Mouse (Mus musculus): Measurements from ENCODE around the gene Sapcd2. TPM values are rescaled to one million over a fixed set of nuclear protein-coding genes. Genes with fewer than 3 reads are reported as not detected.
"Not testable (repeated sequence)": the region's sequence is repeated elsewhere in the genome, so short reads cannot be mapped to it uniquely, and the experiment has no call there.

Sapcd2 gene
- total and polyA plus RNA-seq, 2 experiments from 2014 or later = 12.7 to 13.2 TPM

GRCm38 (mm10) chr2:25400764-25401163, 28.6 kb downstream of the Sapcd2 start:
- WGBS = 5% methylated on average over 17 of the region's 17 CpGs

GRCm38 (mm10) chr2:25402377-25402971, 30.4 kb downstream of the Sapcd2 start:
- H3K4me2 ChIP-seq (ENCODE audit: low read depth) = peak overlapping the region; percentile 66
- peak overlapping the region; percentile 97 for H3K27ac ChIP-seq (ENCODE audit: low read depth, low read length)
- TF ChIP-seq CTCF (IDR thresholded peaks at IDR 0.05; ENCODE audit: low read depth) = peak; percentile 86
- H3K9ac ChIP-seq = peak overlapping the region; percentile 100
- WGBS = 1% methylated on average over 13 of the region's 13 CpGs
- DNase-seq (peak; percentile 92), ATAC-seq (peak; percentile 44)
- H3K4me3 ChIP-seq (ENCODE audit: low read depth, low read length) = peak overlapping the region; percentile 97
- peaks cover 5% of the 10 kb centered on the region; the same call in 1 of the 2 replicates for H3K36me3 ChIP-seq (ENCODE audit: insufficient read depth)
- peaks cover 12% of the 10 kb centered on the region; the same call in 1 of the 2 replicates for H3K4me1 ChIP-seq (ENCODE audit: insufficient read depth)
- H3K9me3 ChIP-seq (ENCODE audit: low read length) = no peaks in the 10 kb centered on the region
- no peaks in the 10 kb centered on the region for H3K27me3 ChIP-seq (ENCODE audit: insufficient read depth, low read length)

More at GRCm38 (mm10) chr2:25400764-25401163, 28.6 kb downstream of the Sapcd2 start:
- TF ChIP-seq CTCF (IDR thresholded peaks at IDR 0.05; ENCODE audit: low read depth) = peak; percentile 80
- DNase-seq (peak; percentile 78), ATAC-seq (no peak)
- peak overlapping the region; percentile 37 for H3K4me3 ChIP-seq (ENCODE audit: low read depth, low read length)
- peaks cover 10% of the 10 kb centered on the region for H3K27me3 ChIP-seq (ENCODE audit: insufficient read depth, low read length)
- H3K36me3 ChIP-seq (ENCODE audit: insufficient read depth) = no peaks in the 10 kb centered on the region
- H3K9ac ChIP-seq = peak overlapping the region; percentile 58
- H3K27ac ChIP-seq (ENCODE audit: low read depth, low read length) = no peak overlapping the region
- H3K9me3 ChIP-seq (ENCODE audit: low read length) = no peaks in the 10 kb centered on the region
- peaks cover 14% of the 10 kb centered on the region; the same call in 1 of the 2 replicates for H3K4me1 ChIP-seq (ENCODE audit: insufficient read depth)
- H3K4me2 ChIP-seq (ENCODE audit: low read depth) = peak overlapping the region; percentile 74

- DNase-seq (peak; percentile 94), ATAC-seq (peak; percentile 89)
- H3K4me2 ChIP-seq (ENCODE audit: low read depth) = peak overlapping the region; percentile 66
- H3K4me3 ChIP-seq (ENCODE audit: low read depth, low read length) = peak overlapping the region; percentile 97
- 4% methylated on average over 53 of the region's 54 CpGs for WGBS
- H3K27me3 ChIP-seq (ENCODE audit: insufficient read depth, low read length) = no peaks in the 10 kb centered on the region
- no peaks in the 10 kb centered on the region for H3K9me3 ChIP-seq (ENCODE audit: low read length)
- peak overlapping the region; percentile 97 for H3K27ac ChIP-seq (ENCODE audit: low read depth, low read length)
- H3K9ac ChIP-seq = peak overlapping the region; percentile 100
- peaks cover 12% of the 10 kb centered on the region; the same call in 1 of the 2 replicates for H3K4me1 ChIP-seq (ENCODE audit: insufficient read depth)
- H3K36me3 ChIP-seq (ENCODE audit: insufficient read depth) = peaks cover 11% of the 10 kb centered on the region
- TF ChIP-seq CTCF (IDR thresholded peaks at IDR 0.05; ENCODE audit: low read depth) = no peak
These were observed 31.0 kb downstream of the Sapcd2 start for GRCm38 (mm10) chr2:25402972-25403601.

- Histone ChIP-seq H3K4me1 (ENCODE audit: insufficient read depth) (peaks cover 12% of the 10 kb centered on the region; the same call in 1 of the 2 replicates), H3K36me3 (ENCODE audit: insufficient read depth) (peaks cover 19% of the 10 kb centered on the region), H3K9ac (peak overlapping the region; percentile 100), H3K4me2 (ENCODE audit: low read depth) (peak overlapping the region; percentile 66), H3K27me3 (ENCODE audit: insufficient read depth, low read length) (no peaks in the 10 kb centered on the region), H3K9me3 (ENCODE audit: low read length) (no peaks in the 10 kb centered on the region), H3K4me3 (ENCODE audit: low read depth, low read length) (peak overlapping the region; percentile 97), H3K27ac (ENCODE audit: low read depth, low read length) (peak overlapping the region; percentile 97)
- DNase-seq (no peak), ATAC-seq (no peak)
- 66% methylated on average over 4 of the region's 4 CpGs for whole genome bisulfite sequencing
- no peak for TF ChIP-seq CTCF (IDR thresholded peaks at IDR 0.05; ENCODE audit: low read depth)
These were observed 31.9 kb downstream of the Sapcd2 start for GRCm38 (mm10) chr2:25403994-25404393.

GRCm38 (mm10) chr2:25408908-25409307, 36.8 kb downstream of the Sapcd2 start:
- 93% methylated on average over 10 of the region's 10 CpGs for WGBS
- Histone ChIP-seq H3K9ac (no peak overlapping the region), H3K27ac (ENCODE audit: low read depth, low read length) (no peak overlapping the region), H3K4me1 (ENCODE audit: insufficient read depth) (peaks cover 7% of the 10 kb centered on the region; the same call in 1 of the 2 replicates), H3K27me3 (ENCODE audit: insufficient read depth, low read length) (no peaks in the 10 kb centered on the region), H3K4me3 (ENCODE audit: low read depth, low read length) (no peak overlapping the region), H3K9me3 (ENCODE audit: low read length) (no peaks in the 10 kb centered on the region), H3K36me3 (ENCODE audit: insufficient read depth) (peaks cover 43% of the 10 kb centered on the region), H3K4me2 (ENCODE audit: low read depth) (no peak overlapping the region)
- no peak for DNase-seq
- no peak for TF ChIP-seq CTCF (IDR thresholded peaks at IDR 0.05; ENCODE audit: low read depth)
- no peak for ATAC-seq

- TF ChIP-seq CTCF (IDR thresholded peaks at IDR 0.05; ENCODE audit: low read depth) = peak; percentile 45
- ATAC-seq; H3K9me3 ChIP-seq (ENCODE audit: low read length); DNase-seq; H3K27me3 ChIP-seq (ENCODE audit: insufficient read depth, low read length); H3K9ac ChIP-seq; H3K4me1 ChIP-seq (ENCODE audit: insufficient read depth); H3K4me3 ChIP-seq (ENCODE audit: low read depth, low read length); H3K4me2 ChIP-seq (ENCODE audit: low read depth); H3K27ac ChIP-seq (ENCODE audit: low read depth, low read length): not testable (repeated sequence)
- H3K36me3 ChIP-seq (ENCODE audit: insufficient read depth) = peaks cover 29% of the 10 kb centered on the region
These were observed 41.3 kb downstream of the Sapcd2 start for GRCm38 (mm10) chr2:25413436-25413835.

- Histone ChIP-seq H3K4me1 (ENCODE audit: insufficient read depth) (no peaks in the 10 kb centered on the region), H3K9me3 (ENCODE audit: low read length) (no peaks in the 10 kb centered on the region), H3K27ac (ENCODE audit: low read depth, low read length) (no peak overlapping the region), H3K4me3 (ENCODE audit: low read depth, low read length) (no peak overlapping the region), H3K27me3 (ENCODE audit: insufficient read depth, low read length) (no peaks in the 10 kb centered on the region), H3K36me3 (ENCODE audit: insufficient read depth) (no peaks in the 10 kb centered on the region), H3K9ac (no peak overlapping the region), H3K4me2 (ENCODE audit: low read depth) (no peak overlapping the region)
- no peak for TF ChIP-seq CTCF (IDR thresholded peaks at IDR 0.05; ENCODE audit: low read depth)
- DNase-seq (no peak), ATAC-seq (no peak)
- WGBS = 14% methylated on average over 3 of the region's 3 CpGs
These were observed 45.3 kb downstream of the Sapcd2 start for GRCm38 (mm10) chr2:25417426-25417825.

Data from forebrain, postnatal 0 days (tissue).